10 mouse cellular contexts compared by ENCODE assay signal in genomic region chr6:36388401-36389259, GRCm38 (mm10). TPM values are rescaled to one million over a fixed set of nuclear protein-coding genes. Genes with fewer than 3 reads are reported as not detected.
DNase-seq lines count a peak whose midpoint lies in the region; ATAC-seq and TF ChIP-seq lines count a peak whose summit lies in the region.
"Had no signal": no experiment of that assay in that cellular context is flagged by ENCODE, and none has a peak within 500 bp of the region (broad histone marks: within the 10 kb centered on the region; RNA-seq: fewer than 3 reads in every experiment).

No protein-coding gene starts in this region.

- no peak for DNase-seq in frontal cortex, postnatal 25 days (ENCODE audit: low spot score in 2 of 2)
- peak; percentile 14 for DNase-seq in urinary bladder, postnatal 14 days (ENCODE audit: low spot score)
- no peak for DNase-seq in urinary bladder, postnatal 36 days (ENCODE audit: low spot score in 2 of 2)
- peak; percentile 40 to 48 for DNase-seq in heart, postnatal 10 days
- DNase-seq in liver, embryonic 13.5 days = no peak
- DNase-seq in right cerebral cortex, adult 2 months (ENCODE audit: low spot score in 2 of 2) = peak; percentile 27 to 29
- DNase-seq in thymus, adult 2 months = no peak

- H3K27me3 ChIP-seq in liver, embryonic 13.5 days = peaks cover 32% of the 10 kb centered on the region
- no peaks in the 10 kb centered on the region; the same call in 1 of the 2 replicates for H3K27me3 ChIP-seq in thymus, adult 2 months (ENCODE audit: control insufficient read depth, insufficient read depth, low read length)

- H3K36me3 ChIP-seq in liver, embryonic 13.5 days = no peaks in the 10 kb centered on the region
- H3K36me3 ChIP-seq in thymus, adult 2 months (ENCODE audit: control insufficient read depth, insufficient read depth, low read length) = no peaks in the 10 kb centered on the region
- H3K36me3 ChIP-seq: G1E had no signal

- no peak overlapping the region for H3K27ac ChIP-seq in liver, embryonic 13.5 days
- no peak overlapping the region for H3K27ac ChIP-seq in thymus, adult 2 months (ENCODE audit: control insufficient read depth, insufficient read depth, low read length)

- ATAC-seq in frontal cortex, adult (ENCODE audit: low TSS enrichment) = peak; percentile 46
- no peak for ATAC-seq in liver, embryonic 13.5 days (ENCODE audit: low read depth)

- H3K4me1 ChIP-seq in liver, embryonic 13.5 days (replicated peaks) = 0 out of 2 replicates have a peak, but pooled peaks cover 3% of the 10 kb centered on the region
- H3K4me1 ChIP-seq in thymus, adult 2 months (replicated peaks; ENCODE audit: control insufficient read depth, insufficient read depth, low read length) = no peaks in the 10 kb centered on the region

- intact Hi-C loops in heart, postnatal 10 days (cut with DNase I) = loop anchor here (5.0 to 10.0 kb wide), 3 partner anchors 384 to 1004 kb away; no protein-coding TSS in a partner anchor

- TF ChIP-seq POLR2A in thymus, adult 2 months (IDR thresholded peaks at IDR 0.05; ENCODE audit: control insufficient read depth, extremely low read depth, insufficient read depth, low read length, poor library complexity) = no peak

- H3K4me2 ChIP-seq in liver, embryonic 13.5 days = peak overlapping the region; percentile 59

- no peaks in the 10 kb centered on the region for H3K9me3 ChIP-seq in liver, embryonic 13.5 days (replicated peaks)

- H3K9ac ChIP-seq in liver, embryonic 13.5 days = no peak overlapping the region

- TF ChIP-seq CTCF in thymus, adult 2 months (IDR thresholded peaks at IDR 0.05; ENCODE audit: borderline replicate concordance, control insufficient read depth, extremely low read depth, insufficient read depth, low read length, poor library complexity) = no peak

- H3K4me3 ChIP-seq in liver, embryonic 13.5 days (replicated peaks) = peak overlapping the region; percentile 44
- no peak overlapping the region for H3K4me3 ChIP-seq in thymus, adult 2 months (ENCODE audit: control insufficient read depth, insufficient read depth, low read length)

- 3% methylated on average over 36 of the region's 36 CpGs for WGBS in liver, embryonic 13.5 days (ENCODE audit: insufficient replicate concordance)
- 5% methylated on average over 36 of the region's 36 CpGs for WGBS in thymus, adult 2 months

RNA-seq across cellular contexts. Expression of gene Chrm2, which starts 0.7 kb away (rescaled TPM):
- total RNA-seq in heart, postnatal 10 days (2021) = 10 to 100 TPM; 38.3 to 41.1 TPM
- 0.62 and 0.67 TPM in 2 replicates for polyA plus RNA-seq in liver, embryonic 13.5 days (2015; fragmentation: Nextera tagmentation; extraction: Ambion mirVana)
- polyA plus RNA-seq in thymus, adult 2 months (2012; rRNA removed) = 0.18 and 1.1 TPM in 2 replicates
- polyA plus RNA-seq: G1E; testis, adult 2 months had no signal

Comparison
In these comparisons a context has a peak if more than half of its experiments do, and no peak if none do; other contexts are left out.
1. DNase-seq: peak in urinary bladder, postnatal 14 days (single experiment), heart, postnatal 10 days (2 of 2) and right cerebral cortex, adult 2 months (2 of 2); none in frontal cortex, postnatal 25 days (0 of 2), urinary bladder, postnatal 36 days (0 of 2), liver, embryonic 13.5 days (single experiment) and thymus, adult 2 months (single experiment).